Comparison of ENCODE assay signal across 12 mouse cellular contexts in genomic region chr4:75063275-75063674, GRCm38 (mm10).
DNase-seq lines count a peak whose midpoint lies in the region; ATAC-seq and TF ChIP-seq lines count a peak whose summit lies in the region.
"Had no signal": no experiment of that assay in that cellular context is flagged by ENCODE, and none has a peak within 500 bp of the region (broad histone marks: within the 10 kb centered on the region; RNA-seq: fewer than 3 reads in every experiment).

No protein-coding gene starts in this region.

- H3K9ac ChIP-seq in embryonic facial prominence, embryonic 11.5 days (replicated peaks; ENCODE audit: low read length), result no peak overlapping the region
- no peak overlapping the region for H3K9ac ChIP-seq in liver, embryonic 14.5 days (replicated peaks)
- no peak overlapping the region for H3K9ac ChIP-seq in liver, embryonic 11.5 days (ENCODE audit: low read depth, low read length)
- H3K9ac ChIP-seq: forebrain, embryonic 15.5 days; limb, embryonic 12.5 days had no signal

- no peak overlapping the region for H3K4me2 ChIP-seq in embryonic facial prominence, embryonic 11.5 days (ENCODE audit: low read depth, low read length)
- H3K4me2 ChIP-seq in liver, embryonic 14.5 days (ENCODE audit: low read depth), result no peak overlapping the region
- no peak overlapping the region for H3K4me2 ChIP-seq in liver, embryonic 11.5 days
- H3K4me2 ChIP-seq: forebrain, embryonic 15.5 days; limb, embryonic 12.5 days had no signal

- H3K4me3 ChIP-seq in embryonic facial prominence, embryonic 11.5 days (ENCODE audit: low read depth, low read length), result no peak overlapping the region
- H3K4me3 ChIP-seq in embryonic facial prominence, embryonic 10.5 days, result no peak overlapping the region
- no peak overlapping the region for H3K4me3 ChIP-seq in liver, embryonic 14.5 days (ENCODE audit: insufficient read depth in 1 of 2, low read depth in 2 of 2, low read length in 2 of 2)
- H3K4me3 ChIP-seq in liver, embryonic 11.5 days (ENCODE audit: low read depth, low read length), result no peak overlapping the region
- H3K4me3 ChIP-seq: forebrain, embryonic 15.5 days; limb, embryonic 12.5 days; myocyte had no signal

- no peak overlapping the region for H3K27ac ChIP-seq in embryonic facial prominence, embryonic 11.5 days (replicated peaks; ENCODE audit: low read depth, low read length)
- H3K27ac ChIP-seq in embryonic facial prominence, embryonic 10.5 days (replicated peaks), result no peak overlapping the region
- H3K27ac ChIP-seq in liver, embryonic 14.5 days, result no peak overlapping the region
- H3K27ac ChIP-seq in liver, embryonic 11.5 days (ENCODE audit: low read depth, low read length), result no peak overlapping the region
- H3K27ac ChIP-seq: forebrain, embryonic 15.5 days; limb, embryonic 12.5 days had no signal

- DNase-seq in embryonic facial prominence, embryonic 11.5 days (ENCODE audit: low spot score), result peak; percentile 61
- DNase-seq in embryonic facial prominence, embryonic 10.5 days (ENCODE audit: low spot score), result no peak
- no peak for DNase-seq in liver, embryonic 14.5 days (ENCODE audit: low read depth in 3 of 3, low spot score in 3 of 3)
- no peak for DNase-seq in liver, embryonic 11.5 days (ENCODE audit: low spot score)
- DNase-seq in naive thymus-derived CD4-positive, alpha-beta T cell, adult 2 months (ENCODE audit: low read depth), result peak; percentile 48
- no peak for DNase-seq in adrenal gland, postnatal 25 days
- no peak for DNase-seq in left cerebral cortex, postnatal 36 days (ENCODE audit: low spot score in 2 of 2)
- DNase-seq: heart, postnatal 36 days had no signal

- intact Hi-C loops in left cerebral cortex, postnatal 36 days (cut with DNase I), result no loop called here

- TF ChIP-seq CTCF in liver, embryonic 14.5 days (IDR thresholded peaks at IDR 0.05; ENCODE audit: low read depth), result peak; percentile 35; the same call in 1 of the 2 replicates

- no peaks in the 10 kb centered on the region for H3K36me3 ChIP-seq in embryonic facial prominence, embryonic 11.5 days (replicated peaks; ENCODE audit: control insufficient read depth, insufficient read depth, low read depth, low read length)
- H3K36me3 ChIP-seq in embryonic facial prominence, embryonic 10.5 days (replicated peaks), result no peaks in the 10 kb centered on the region
- H3K36me3 ChIP-seq in liver, embryonic 14.5 days (replicated peaks; ENCODE audit: control insufficient read depth, insufficient read depth, low read depth), result no peaks in the 10 kb centered on the region
- H3K36me3 ChIP-seq in liver, embryonic 11.5 days (ENCODE audit: control insufficient read depth, insufficient read depth, low read length), result no peaks in the 10 kb centered on the region
- H3K36me3 ChIP-seq: forebrain, embryonic 15.5 days; limb, embryonic 12.5 days had no signal

- H3K9me3 ChIP-seq in embryonic facial prominence, embryonic 11.5 days (replicated peaks; ENCODE audit: control insufficient read depth, low read length), result no peaks in the 10 kb centered on the region
- no peaks in the 10 kb centered on the region for H3K9me3 ChIP-seq in embryonic facial prominence, embryonic 10.5 days
- no peaks in the 10 kb centered on the region for H3K9me3 ChIP-seq in liver, embryonic 14.5 days (ENCODE audit: control insufficient read depth, low read length)
- H3K9me3 ChIP-seq in liver, embryonic 11.5 days (ENCODE audit: control insufficient read depth, low read length), result no peaks in the 10 kb centered on the region
- H3K9me3 ChIP-seq: forebrain, embryonic 15.5 days; limb, embryonic 12.5 days had no signal

- ATAC-seq in embryonic facial prominence, embryonic 11.5 days (replicated peaks; ENCODE audit: insufficient number of reproducible peaks, low FRiP score, low TSS enrichment, low read depth), result no peak
- no peak for ATAC-seq in liver, embryonic 14.5 days (ENCODE audit: insufficient read depth)
- ATAC-seq in liver, embryonic 11.5 days (replicated peaks; ENCODE audit: low FRiP score), result no peak
- peak; percentile 66 for ATAC-seq in activated CD4-positive, CD25-positive, alpha-beta regulatory T cell, adult 4 months
- ATAC-seq: forebrain, embryonic 15.5 days had no signal

- H3K27me3 ChIP-seq in embryonic facial prominence, embryonic 11.5 days (ENCODE audit: control insufficient read depth, insufficient read depth, low read length), result no peaks in the 10 kb centered on the region
- no peaks in the 10 kb centered on the region for H3K27me3 ChIP-seq in embryonic facial prominence, embryonic 10.5 days (replicated peaks; ENCODE audit: low read depth, poor library complexity, severe bottlenecking)
- H3K27me3 ChIP-seq in liver, embryonic 14.5 days (ENCODE audit: control insufficient read depth, insufficient read depth, low read length), result no peaks in the 10 kb centered on the region
- H3K27me3 ChIP-seq in liver, embryonic 11.5 days (replicated peaks; ENCODE audit: control insufficient read depth, insufficient read depth, low read length), result no peaks in the 10 kb centered on the region
- H3K27me3 ChIP-seq: forebrain, embryonic 15.5 days; limb, embryonic 12.5 days had no signal

- 80% methylated on average over 2 of the region's 2 CpGs for WGBS in embryonic facial prominence, embryonic 11.5 days
- WGBS in embryonic facial prominence, embryonic 10.5 days, result 86% methylated on average over 2 of the region's 2 CpGs
- 51% methylated on average over 2 of the region's 2 CpGs for WGBS in liver, embryonic 14.5 days (ENCODE audit: insufficient replicate concordance)
- 67% methylated on average over 2 of the region's 2 CpGs for WGBS in liver, embryonic 11.5 days

- H3K4me1 ChIP-seq in embryonic facial prominence, embryonic 11.5 days (ENCODE audit: control insufficient read depth, insufficient read depth, low read length), result no peaks in the 10 kb centered on the region
- H3K4me1 ChIP-seq in embryonic facial prominence, embryonic 10.5 days, result no peaks in the 10 kb centered on the region
- H3K4me1 ChIP-seq in liver, embryonic 14.5 days (replicated peaks; ENCODE audit: control insufficient read depth in 2 of 2, insufficient read depth in 2 of 2, low read length in 1 of 2), result no peaks in the 10 kb centered on the region
- no peaks in the 10 kb centered on the region for H3K4me1 ChIP-seq in liver, embryonic 11.5 days (replicated peaks; ENCODE audit: control insufficient read depth, insufficient read depth, low read length)
- H3K4me1 ChIP-seq: forebrain, embryonic 15.5 days; limb, embryonic 12.5 days had no signal

- TF ChIP-seq EP300 in liver, embryonic 14.5 days (IDR thresholded peaks at IDR 0.05; ENCODE audit: low read depth), result no peak

Comparison
In these comparisons a context has a peak if more than half of its experiments do, and no peak if none do; other contexts are left out.
1. DNase-seq: peak in embryonic facial prominence, embryonic 11.5 days (single experiment) and naive thymus-derived CD4-positive, alpha-beta T cell, adult 2 months (single experiment); none in embryonic facial prominence, embryonic 10.5 days (single experiment), liver, embryonic 14.5 days (0 of 3), liver, embryonic 11.5 days (single experiment), adrenal gland, postnatal 25 days (single experiment) and left cerebral cortex, postnatal 36 days (0 of 2).